Mouse (Mus musculus): ENCODE data around the gene Scarb1.

DNA sequence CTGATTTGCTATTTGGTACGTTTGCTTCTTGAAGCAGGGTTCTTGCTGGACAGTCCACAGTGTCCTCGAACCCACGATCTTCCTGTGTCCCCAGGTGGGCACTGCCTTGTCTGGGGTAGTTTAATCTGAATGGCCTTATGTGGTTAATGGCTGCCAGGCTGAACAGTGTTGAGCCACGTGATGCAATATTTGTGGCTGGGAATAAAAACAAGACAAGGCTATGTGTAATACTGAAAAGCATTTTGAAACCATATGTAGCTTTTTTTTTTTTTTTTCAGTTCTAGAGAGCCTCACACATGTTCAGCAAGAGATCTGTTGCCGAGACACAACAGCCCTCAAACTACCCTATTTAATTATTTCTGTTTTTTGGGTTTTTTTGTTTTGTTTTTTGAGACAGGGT, 27.3 kb upstream of the Scarb1 start:
- TF ChIP-seq GATA1 (IDR thresholded peaks at IDR 0.05; ENCODE audit: low read length) (no peak), TAL1 (IDR thresholded peaks at IDR 0.05; ENCODE audit: low read length) (no peak)
